Mouse (Mus musculus) heart, embryonic 11.5 days (tissue): ENCODE measurements around the gene Fuz. TPM values are rescaled to one million over a fixed set of nuclear protein-coding genes. Genes with fewer than 3 reads are reported as not detected.

Experiments used
- ATAC-seq: fragments of 200-750 bp; cut with Nextera tagmentation; replicated peaks from 2 replicates; pipeline ENCODE4 v1.8.0; 2017; ENCODE audit warnings: moderate library complexity; ENCODE audit not compliant: insufficient number of reproducible peaks, low FRiP score, low TSS enrichment
- H3K27ac ChIP-seq: fragments of 300-500 bp; sonication (generic); 2 replicates; pipeline ENCODE4 v1.5.1; 2014; ENCODE audit warnings: mild to moderate bottlenecking, low read depth, low read length
- H3K27me3 ChIP-seq: fragments of 300-500 bp; sonication (generic); 2 replicates; pipeline ENCODE4 v1.6.1; 2014; ENCODE audit warnings: mild to moderate bottlenecking, low read length, mixed read lengths; ENCODE audit not compliant: control insufficient read depth, insufficient read depth
- H3K36me3 ChIP-seq: fragments of 300-500 bp; sonication (generic); 2 replicates; pipeline ENCODE4 v1.6.1; 2014; ENCODE audit warnings: mild to moderate bottlenecking, low read length, moderate library complexity, mixed read lengths; ENCODE audit not compliant: control insufficient read depth, insufficient read depth
- H3K4me1 ChIP-seq: fragments of 300-500 bp; sonication (generic); 2 replicates; pipeline ENCODE4 v1.6.1; 2014; ENCODE audit warnings: low read length; ENCODE audit not compliant: control insufficient read depth, insufficient read depth
- H3K4me2 ChIP-seq: fragments of 300-500 bp; sonication (generic); 2 replicates; pipeline ENCODE4 v1.6.1; 2014; ENCODE audit warnings: mild to moderate bottlenecking, moderate library complexity
- H3K4me3 ChIP-seq: fragments of 300-500 bp; sonication (generic); 2 replicates; pipeline ENCODE4 v1.5.1; 2014; ENCODE audit warnings: low read depth, low read length
- H3K9ac ChIP-seq: fragments of 300-500 bp; sonication (generic); 2 replicates; pipeline ENCODE4 v1.6.1; 2014; ENCODE audit warnings: mild to moderate bottlenecking, low read depth, low read length, moderate library complexity
- H3K9me3 ChIP-seq: fragments of 300-500 bp; sonication (generic); replicated peaks from 2 replicates; pipeline ENCODE4 v1.6.1; 2016; ENCODE audit warnings: low read length; ENCODE audit not compliant: control insufficient read depth
- WGBS: fragments of 180-500 bp; shearing (Covaris S2); extraction: QIAGEN DNeasy Blood & Tissue Kit; methylation state at CpG from one replicate; pipeline ENCODE4 v1.1.7; 2014; ENCODE audit not compliant: insufficient replicate concordance; 5-methylcytosine and 5-hydroxymethylcytosine counted together
- polyA plus RNA-seq: library from polyadenylated mRNA; unstranded; fragments of >200 nt; fragmentation: Nextera tagmentation; extraction: Ambion mirVana; gene quantifications from 2 replicates; pipeline ENCODE4 v1.2.1, GENCODE M21; 2014

The Fuz gene
- polyA plus RNA-seq, 1 experiment from 2014 or later, result 12.8 TPM

- Histone ChIP-seq H3K27me3 (no peaks in the 10 kb centered on the region), H3K4me2 (no peak overlapping the region; the same call in 1 of the 2 replicates), H3K27ac (no peak overlapping the region), H3K9ac (no peak overlapping the region), H3K9me3 (no peaks in the 10 kb centered on the region), H3K4me3 (no peak overlapping the region), H3K4me1 (peaks cover 15% of the 10 kb centered on the region), H3K36me3 (no peaks in the 10 kb centered on the region)
- 79% methylated on average over 7 of the region's 7 CpGs for WGBS
- ATAC-seq, result no peak
These were observed 5.7 kb upstream of the Fuz start for GRCm38 (mm10) chr7:44890180-44890579.

DNA sequence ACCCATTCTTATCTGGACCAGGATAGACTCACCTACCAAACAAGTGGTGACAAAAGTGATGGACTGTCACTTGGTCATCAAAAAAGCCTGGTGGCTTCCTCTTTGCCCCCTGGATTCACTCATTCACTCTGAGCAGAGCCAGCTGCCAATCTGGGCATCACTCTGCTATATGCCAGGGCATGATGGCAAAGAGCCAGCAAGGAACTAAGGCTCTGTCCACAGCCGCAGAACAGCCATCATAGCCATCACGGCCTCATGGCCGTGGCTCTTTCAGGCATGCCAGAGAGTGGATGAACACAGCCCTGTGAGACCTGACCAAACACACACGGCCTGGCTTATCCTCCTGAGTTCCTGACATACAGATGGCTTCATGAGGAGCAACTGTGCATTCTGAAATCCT, 5.1 kb upstream of the Fuz start:
- peak overlapping the region; percentile 4; the same call in 1 of the 2 replicates for H3K4me3 ChIP-seq
- 90% methylated on average over 4 of the region's 4 CpGs for WGBS
- H3K9me3 ChIP-seq, result no peaks in the 10 kb centered on the region
- peaks cover 15% of the 10 kb centered on the region for H3K4me1 ChIP-seq
- peak overlapping the region; percentile 2; the same call in 1 of the 2 replicates for H3K9ac ChIP-seq
- H3K27ac ChIP-seq, result no peak overlapping the region
- peak overlapping the region; percentile 85 for H3K4me2 ChIP-seq
- no peaks in the 10 kb centered on the region for H3K36me3 ChIP-seq
- no peaks in the 10 kb centered on the region for H3K27me3 ChIP-seq
- no peak for ATAC-seq

DNA sequence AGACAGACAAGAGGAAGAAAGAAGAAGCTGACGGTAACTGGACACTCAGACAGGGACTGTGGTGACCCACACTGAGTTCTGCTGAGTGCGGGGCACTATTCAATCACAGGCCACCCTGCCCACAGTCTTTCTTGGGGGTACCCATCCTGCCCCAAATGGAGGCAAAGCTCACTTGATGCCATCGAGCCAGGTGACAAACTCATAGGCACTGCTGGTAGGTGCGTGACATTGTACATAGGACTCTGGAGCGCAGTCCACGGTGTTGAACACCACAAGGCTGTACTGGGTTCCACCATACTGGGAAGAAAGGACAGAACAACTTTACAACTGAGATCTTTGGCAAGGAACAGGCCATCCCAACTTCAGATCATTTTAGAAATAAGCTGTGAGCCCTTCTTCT, 4.3 kb upstream of the Fuz start:
- Histone ChIP-seq H3K4me2 (peak overlapping the region; percentile 85), H3K9ac (peak overlapping the region; percentile 91), H3K27ac (peak overlapping the region; percentile 90), H3K36me3 (no peaks in the 10 kb centered on the region), H3K4me3 (peak overlapping the region; percentile 81), H3K9me3 (no peaks in the 10 kb centered on the region), H3K27me3 (no peaks in the 10 kb centered on the region), H3K4me1 (peaks cover 18% of the 10 kb centered on the region)
- 27% methylated on average over 6 of the region's 6 CpGs for WGBS
- no peak for ATAC-seq

GRCm38 (mm10) chr7:44892276-44892921, 3.5 kb upstream of the Fuz start, which contains the start of gene Med25:
Gene Med25 (minus strand): TSS chr7:44892712.
- peak within 1 kb of the TSS; percentile 81 for H3K4me3 ChIP-seq
- under 1% methylated on average over 56 of the region's 56 CpGs for WGBS
- no peaks in the 10 kb centered on the region for H3K27me3 ChIP-seq
- peak; percentile 69 for ATAC-seq
- H3K27ac ChIP-seq, result peak within 1 kb of the TSS; percentile 90
- peak within 1 kb of the TSS; percentile 91 for H3K9ac ChIP-seq
- no peaks in the 10 kb centered on the region for H3K9me3 ChIP-seq
- peak within 1 kb of the TSS; percentile 85 for H3K4me2 ChIP-seq
- peaks cover 20% of the 10 kb centered on the region for H3K4me1 ChIP-seq
- H3K36me3 ChIP-seq, result no peaks in the 10 kb centered on the region

DNA sequence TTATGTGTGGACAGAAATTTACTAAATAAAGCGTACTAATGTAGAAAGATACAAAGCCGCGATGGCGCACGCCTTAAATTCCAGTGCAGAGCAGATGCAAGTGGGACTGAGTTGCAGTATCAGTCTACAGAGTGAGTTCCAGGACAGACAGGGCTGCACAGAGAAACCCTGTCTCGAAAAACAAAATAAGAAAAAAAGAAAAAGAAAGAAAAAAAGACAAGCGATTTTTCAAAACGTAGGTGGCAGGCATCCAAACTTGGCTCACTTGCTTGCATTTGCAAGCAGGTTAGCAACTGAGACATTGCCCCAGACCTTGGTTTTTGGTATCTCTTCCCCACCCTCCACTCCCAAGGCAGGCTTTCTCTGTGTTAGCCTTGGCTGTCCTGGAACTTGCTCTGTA, 2.7 kb upstream of the Fuz start:
- Histone ChIP-seq H3K9ac (no peak overlapping the region), H3K4me1 (peaks cover 20% of the 10 kb centered on the region), H3K4me3 (peak overlapping the region; percentile 14; the same call in 1 of the 2 replicates), H3K27ac (peak overlapping the region; percentile 70), H3K36me3 (no peaks in the 10 kb centered on the region), H3K4me2 (peak overlapping the region; percentile 45), H3K9me3 (no peaks in the 10 kb centered on the region), H3K27me3 (no peaks in the 10 kb centered on the region)
- WGBS, result 29% methylated on average over 8 of the region's 8 CpGs
- no peak for ATAC-seq

GRCm38 (mm10) chr7:44894175-44894574, 1.7 kb upstream of the Fuz start:
- WGBS, result 77% methylated on average over 3 of the region's 3 CpGs
- Histone ChIP-seq H3K4me3 (no peak overlapping the region), H3K4me2 (no peak overlapping the region), H3K36me3 (no peaks in the 10 kb centered on the region; the same call in 1 of the 2 replicates), H3K27me3 (no peaks in the 10 kb centered on the region), H3K9ac (no peak overlapping the region), H3K27ac (no peak overlapping the region), H3K4me1 (peaks cover 22% of the 10 kb centered on the region), H3K9me3 (no peaks in the 10 kb centered on the region)
- ATAC-seq, result no peak

GRCm38 (mm10) chr7:44895206-44895592, 680 bp upstream of the Fuz start:
- no peaks in the 10 kb centered on the region for H3K9me3 ChIP-seq
- peak overlapping the region; percentile 72; the same call in 1 of the 2 replicates for H3K27ac ChIP-seq
- H3K36me3 ChIP-seq, result no peaks in the 10 kb centered on the region; the same call in 1 of the 2 replicates
- ATAC-seq, result no peak
- no peak overlapping the region for H3K9ac ChIP-seq
- H3K4me1 ChIP-seq, result peaks cover 20% of the 10 kb centered on the region
- H3K4me3 ChIP-seq, result peak overlapping the region; percentile 51
- H3K27me3 ChIP-seq, result no peaks in the 10 kb centered on the region
- 73% methylated on average over 7 of the region's 7 CpGs for WGBS
- peak overlapping the region; percentile 79 for H3K4me2 ChIP-seq

GRCm38 (mm10) chr7:44896499-44896898, 620 bp downstream of the Fuz start:
- H3K4me1 ChIP-seq, result peaks cover 19% of the 10 kb centered on the region
- ATAC-seq, result no peak
- 43% methylated on average over 10 of the region's 10 CpGs for WGBS

GRCm38 (mm10) chr7:44898607-44899006, 2.7 kb downstream of the Fuz start:
- H3K4me2 ChIP-seq, result peak overlapping the region; percentile 7; the same call in 1 of the 2 replicates
- no peaks in the 10 kb centered on the region for H3K9me3 ChIP-seq
- ATAC-seq, result no peak
- no peak overlapping the region for H3K9ac ChIP-seq
- no peak overlapping the region for H3K27ac ChIP-seq
- peaks cover 11% of the 10 kb centered on the region for H3K36me3 ChIP-seq
- H3K4me1 ChIP-seq, result peaks cover 26% of the 10 kb centered on the region
- H3K27me3 ChIP-seq, result no peaks in the 10 kb centered on the region
- 32% methylated on average over 19 of the region's 19 CpGs for WGBS
- no peak overlapping the region for H3K4me3 ChIP-seq

More at GRCm38 (mm10) chr7:44896499-44896898, 620 bp downstream of the Fuz start:
- Histone ChIP-seq H3K27ac (peak overlapping the region; percentile 72), H3K9me3 (no peaks in the 10 kb centered on the region), H3K36me3 (no peaks in the 10 kb centered on the region; the same call in 1 of the 2 replicates), H3K4me3 (peak overlapping the region; percentile 51), H3K9ac (peak overlapping the region; percentile 77), H3K27me3 (no peaks in the 10 kb centered on the region), H3K4me2 (peak overlapping the region; percentile 79)
